Mouse (Mus musculus): ENCODE results near the gene Fip1l1. TPM values are rescaled to one million over a fixed set of nuclear protein-coding genes. Genes with fewer than 3 reads are reported as not detected.

Gene Fip1l1
- polyA plus RNA-seq (2015; fragmentation: Nextera tagmentation; extraction: Ambion mirVana), result 90.4 and 95.6 TPM in 2 replicates

DNA sequence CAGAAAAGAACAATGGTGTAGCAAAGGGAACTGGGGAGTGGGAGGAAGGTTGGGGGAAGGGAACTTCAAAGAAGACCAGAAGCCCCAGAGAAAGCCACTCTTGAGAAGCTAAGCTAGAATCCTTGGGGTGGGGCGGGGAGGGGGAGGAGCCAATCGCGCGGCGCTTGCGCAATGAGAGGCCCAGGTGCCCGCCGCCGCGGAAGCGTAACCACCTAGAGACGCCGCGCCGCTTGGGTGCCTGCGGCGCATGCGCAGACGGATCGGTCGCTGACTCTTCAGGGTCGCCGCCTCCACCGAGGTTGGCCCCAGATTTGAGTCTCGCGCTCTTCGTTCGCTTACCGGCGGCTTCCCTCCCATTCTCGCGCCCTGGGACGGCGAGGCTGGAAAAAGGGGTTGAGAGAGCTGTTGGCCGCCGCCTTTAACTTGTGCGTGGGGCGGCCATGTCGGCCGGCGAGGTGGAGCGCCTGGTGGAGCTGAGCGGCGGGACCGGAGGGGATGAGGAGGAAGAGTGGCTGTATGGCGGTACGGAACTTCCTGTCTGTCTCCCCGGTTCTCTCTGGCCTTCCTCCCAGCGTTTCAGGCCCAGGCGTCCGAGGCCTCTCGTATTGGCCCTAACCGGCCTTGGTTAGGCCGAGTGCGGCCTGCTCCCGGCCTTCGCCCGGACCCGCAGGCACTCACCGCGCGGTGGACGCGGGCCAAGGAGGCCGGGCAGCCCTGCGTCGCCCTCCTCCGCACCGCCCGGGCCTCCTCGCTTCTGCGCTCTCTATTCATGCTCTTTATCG, at the start of gene Fip1l1:
Gene Fip1l1 (plus strand): TSS at position 210 of the 782 bp plus-strand sequence.
- Histone ChIP-seq H3K4me1 (peaks cover 36% of the 10 kb centered on the region), H3K4me2 (replicated peaks) (peak within 1 kb of the TSS; percentile 60), H3K9me3 (no peaks in the 10 kb centered on the region), H3K4me3 (peak within 1 kb of the TSS; percentile 86), H3K9ac (replicated peaks) (peak within 1 kb of the TSS; percentile 93), H3K27ac (replicated peaks) (peak within 1 kb of the TSS; percentile 90), H3K36me3 (0 out of 2 replicates have a peak, but pooled peaks cover 3% of the 10 kb centered on the region), H3K27me3 (no peaks in the 10 kb centered on the region)
- 0% methylated on average over 72 of the region's 73 CpGs for WGBS
- ATAC-seq (replicated peaks), result peak; percentile 92

- WGBS, result 90% methylated on average over 3 of the region's 3 CpGs
- Histone ChIP-seq H3K4me1 (no peaks in the 10 kb centered on the region), H3K27me3 (no peaks in the 10 kb centered on the region), H3K9ac (replicated peaks) (no peak overlapping the region), H3K27ac (replicated peaks) (no peak overlapping the region), H3K9me3 (no peaks in the 10 kb centered on the region), H3K4me3 (no peak overlapping the region), H3K36me3 (no peaks in the 10 kb centered on the region), H3K4me2 (replicated peaks) (no peak overlapping the region)
- no peak for ATAC-seq (replicated peaks)
Measured at GRCm38 (mm10) chr5:74492705-74493104, 42.5 kb upstream of the Fip1l1 start.

- H3K36me3 ChIP-seq, result no peaks in the 10 kb centered on the region
- H3K4me2 ChIP-seq (replicated peaks), result no peak overlapping the region
- H3K9ac ChIP-seq (replicated peaks), result no peak overlapping the region
- ATAC-seq (replicated peaks), result no peak
- no peaks in the 10 kb centered on the region for H3K27me3 ChIP-seq
- H3K27ac ChIP-seq (replicated peaks), result peak overlapping the region; percentile 66
- H3K9me3 ChIP-seq, result no peaks in the 10 kb centered on the region
- peaks cover 5% of the 10 kb centered on the region for H3K4me1 ChIP-seq
- no peak overlapping the region for H3K4me3 ChIP-seq
Measured at GRCm38 (mm10) chr5:74511686-74512085, 23.6 kb upstream of the Fip1l1 start.

DNA sequence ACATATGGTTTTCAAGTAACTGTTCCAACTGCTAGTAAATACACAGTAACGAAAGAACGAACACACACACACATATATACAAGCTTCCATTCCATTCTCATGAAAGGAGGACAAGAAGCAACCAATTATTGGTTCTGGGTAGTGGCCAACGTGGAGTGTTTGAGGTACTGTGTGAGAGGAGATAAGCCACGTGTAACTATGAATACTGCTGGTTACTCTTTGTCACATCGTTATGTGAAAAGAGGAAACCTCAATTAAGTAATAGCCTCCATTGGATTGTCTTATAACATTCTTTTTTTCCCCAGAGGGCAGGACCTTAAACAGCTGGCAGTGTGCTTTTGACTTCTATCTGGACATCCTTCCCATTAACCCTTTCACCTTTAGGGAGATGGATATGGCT, 8.2 kb upstream of the Fip1l1 start:
- no peak overlapping the region for H3K9ac ChIP-seq (replicated peaks)
- H3K4me3 ChIP-seq, result no peak overlapping the region
- H3K4me1 ChIP-seq, result peaks cover 29% of the 10 kb centered on the region
- no peaks in the 10 kb centered on the region for H3K36me3 ChIP-seq
- no peaks in the 10 kb centered on the region for H3K27me3 ChIP-seq
- WGBS, result 78% methylated on average over 5 of the region's 5 CpGs
- H3K9me3 ChIP-seq, result no peaks in the 10 kb centered on the region
- H3K27ac ChIP-seq (replicated peaks), result no peak overlapping the region
- no peak overlapping the region for H3K4me2 ChIP-seq (replicated peaks)
- no peak for ATAC-seq (replicated peaks)

DNA sequence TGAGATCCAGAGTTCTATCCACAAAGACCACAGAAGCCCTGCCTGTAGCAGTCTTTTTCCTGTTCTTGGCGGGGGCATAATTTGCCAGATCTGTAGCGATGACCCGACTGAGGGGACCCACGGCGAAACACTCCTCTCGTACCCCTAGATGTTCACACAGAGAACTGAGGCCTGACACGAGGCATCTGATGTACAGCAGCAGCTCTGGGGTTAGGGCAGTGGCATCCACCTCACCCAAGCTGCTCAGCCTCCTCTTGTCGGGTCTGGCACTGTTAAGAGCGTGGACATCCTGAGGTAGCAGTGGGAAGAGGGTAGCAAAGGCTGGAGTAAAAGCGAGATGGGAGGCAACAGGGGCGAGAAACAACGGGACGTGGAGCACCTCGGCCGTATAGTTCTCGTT, 4.5 kb upstream of the Fip1l1 start:
- Histone ChIP-seq H3K4me1 (peaks cover 31% of the 10 kb centered on the region), H3K4me2 (replicated peaks) (peak overlapping the region; percentile 92), H3K4me3 (peak overlapping the region; percentile 99), H3K36me3 (no peaks in the 10 kb centered on the region), H3K27ac (replicated peaks) (no peak overlapping the region), H3K9me3 (no peaks in the 10 kb centered on the region), H3K27me3 (no peaks in the 10 kb centered on the region), H3K9ac (replicated peaks) (peak overlapping the region; percentile 58)
- no peak for ATAC-seq (replicated peaks)
- WGBS, result 25% methylated on average over 16 of the region's 16 CpGs

DNA sequence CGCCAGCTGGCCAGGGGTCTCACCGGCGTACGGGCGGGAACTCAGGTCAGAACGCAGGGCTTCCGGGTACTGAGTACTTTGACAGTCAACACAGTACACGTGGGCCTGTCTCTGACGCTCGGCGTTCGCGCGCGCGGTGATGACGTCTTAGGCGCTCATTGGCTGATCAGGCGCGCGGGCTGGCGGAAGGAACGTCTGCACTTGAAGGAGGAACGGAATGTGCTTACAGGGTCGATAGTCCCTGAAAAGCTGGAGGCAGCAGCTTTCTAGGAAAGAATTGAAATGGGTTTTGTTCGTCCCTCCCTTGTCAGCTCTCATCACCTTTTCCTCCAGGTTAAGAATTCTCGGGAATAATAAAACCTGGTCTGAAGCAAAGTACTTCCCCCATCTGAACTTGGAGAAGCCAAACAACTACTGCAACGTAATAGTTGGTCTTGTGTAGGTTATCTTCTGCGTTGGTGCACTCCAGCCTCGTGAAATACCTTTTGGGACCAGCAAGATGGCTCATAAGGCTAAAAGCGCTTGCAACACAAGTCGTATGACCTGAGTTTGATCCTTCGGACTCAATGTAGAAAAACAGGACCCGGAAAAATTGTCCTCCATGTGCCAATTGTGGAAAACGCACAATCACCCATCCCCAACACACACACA, 3.5 kb upstream of the Fip1l1 start, which contains the start of gene Scfd2:
Gene Scfd2 (minus strand): TSS at position 130 of the 651 bp plus-strand sequence.
- 6% methylated on average over 35 of the region's 35 CpGs for WGBS
- Histone ChIP-seq H3K9me3 (no peaks in the 10 kb centered on the region), H3K27ac (replicated peaks) (peak within 1 kb of the TSS; percentile 65)

GRCm38 (mm10) chr5:74536180-74536947, 1.1 kb downstream of the Fip1l1 start:
- no peaks in the 10 kb centered on the region for H3K27me3 ChIP-seq
- H3K27ac ChIP-seq (replicated peaks), result peak overlapping the region; percentile 90
- peak overlapping the region; percentile 60 for H3K4me2 ChIP-seq (replicated peaks)
- peak overlapping the region; percentile 93 for H3K9ac ChIP-seq (replicated peaks)
- peaks cover 26% of the 10 kb centered on the region for H3K4me1 ChIP-seq
- H3K4me3 ChIP-seq, result peak overlapping the region; percentile 86
- no peaks in the 10 kb centered on the region for H3K9me3 ChIP-seq
- ATAC-seq (replicated peaks), result no peak
- 46% methylated on average over 12 of the region's 12 CpGs for WGBS
- H3K36me3 ChIP-seq, result peaks cover 8% of the 10 kb centered on the region

More for the DNA sequence above, 3.5 kb upstream of the Fip1l1 start, which contains the start of gene Scfd2:
- H3K9ac ChIP-seq (replicated peaks), result peak within 1 kb of the TSS; percentile 58
- peaks cover 39% of the 10 kb centered on the region for H3K4me1 ChIP-seq
- no peaks in the 10 kb centered on the region for H3K36me3 ChIP-seq
- H3K4me3 ChIP-seq, result peak within 1 kb of the TSS; percentile 99
- peak within 1 kb of the TSS; percentile 92 for H3K4me2 ChIP-seq (replicated peaks)
- H3K27me3 ChIP-seq, result no peaks in the 10 kb centered on the region
- peak; percentile 87 for ATAC-seq (replicated peaks)

- H3K4me1 ChIP-seq, result no peaks in the 10 kb centered on the region; the same call in 1 of the 2 replicates
- 94% methylated on average over 4 of the region's 4 CpGs for WGBS
- ATAC-seq (replicated peaks), result no peak
- peaks cover 65% of the 10 kb centered on the region for H3K36me3 ChIP-seq
- H3K4me3 ChIP-seq, result no peak overlapping the region
- H3K27me3 ChIP-seq, result no peaks in the 10 kb centered on the region
- no peaks in the 10 kb centered on the region for H3K9me3 ChIP-seq
- no peak overlapping the region for H3K4me2 ChIP-seq (replicated peaks)
- H3K27ac ChIP-seq (replicated peaks), result no peak overlapping the region
- no peak overlapping the region for H3K9ac ChIP-seq (replicated peaks)
Measured at GRCm38 (mm10) chr5:74545606-74546005, 10.4 kb downstream of the Fip1l1 start.

DNA sequence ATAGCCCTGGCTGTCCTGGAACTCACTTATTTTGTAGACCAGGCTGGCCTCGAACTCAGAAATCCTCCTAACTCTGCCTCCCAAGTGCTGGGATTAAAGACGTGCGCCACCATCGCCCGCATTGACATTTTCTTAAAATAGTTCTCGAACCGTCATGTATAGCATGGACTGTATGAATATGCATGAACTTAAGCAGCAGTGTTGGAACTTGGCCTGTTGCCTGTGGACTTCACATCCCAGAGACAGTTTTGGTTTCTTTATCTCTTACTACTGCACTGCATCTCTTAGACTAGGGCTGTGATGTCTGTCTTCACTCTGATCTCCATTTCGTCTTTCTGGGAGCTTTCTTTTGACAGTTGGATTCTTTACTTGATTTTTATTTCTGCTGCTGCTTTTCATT, 14.3 kb downstream of the Fip1l1 start:
- Histone ChIP-seq H3K27me3 (no peaks in the 10 kb centered on the region), H3K4me3 (no peak overlapping the region), H3K36me3 (peaks cover 45% of the 10 kb centered on the region), H3K9me3 (no peaks in the 10 kb centered on the region), H3K4me1 (no peaks in the 10 kb centered on the region), H3K9ac (replicated peaks) (no peak overlapping the region), H3K4me2 (replicated peaks) (no peak overlapping the region), H3K27ac (replicated peaks) (no peak overlapping the region)
- 64% methylated on average over 8 of the region's 8 CpGs for WGBS
- ATAC-seq (replicated peaks), result no peak

- Histone ChIP-seq H3K27me3 (no peaks in the 10 kb centered on the region), H3K27ac (replicated peaks) (no peak overlapping the region), H3K4me2 (replicated peaks) (no peak overlapping the region), H3K4me3 (no peak overlapping the region), H3K9ac (replicated peaks) (no peak overlapping the region), H3K36me3 (peaks cover 62% of the 10 kb centered on the region), H3K9me3 (no peaks in the 10 kb centered on the region), H3K4me1 (no peaks in the 10 kb centered on the region)
- 100% methylated on average over 1 of the region's 1 CpGs for WGBS
- ATAC-seq (replicated peaks), result no peak
Measured at GRCm38 (mm10) chr5:74561151-74561550, 25.9 kb downstream of the Fip1l1 start.

- Histone ChIP-seq H3K9me3 (no peaks in the 10 kb centered on the region), H3K9ac (replicated peaks) (no peak overlapping the region), H3K36me3 (peaks cover 34% of the 10 kb centered on the region), H3K4me2 (replicated peaks) (no peak overlapping the region), H3K4me3 (no peak overlapping the region), H3K27me3 (no peaks in the 10 kb centered on the region), H3K27ac (replicated peaks) (no peak overlapping the region), H3K4me1 (no peaks in the 10 kb centered on the region)
- ATAC-seq (replicated peaks), result no peak
- WGBS, result 90% methylated on average over 6 of the region's 6 CpGs
Measured at GRCm38 (mm10) chr5:74571767-74572166, 36.5 kb downstream of the Fip1l1 start.

DNA sequence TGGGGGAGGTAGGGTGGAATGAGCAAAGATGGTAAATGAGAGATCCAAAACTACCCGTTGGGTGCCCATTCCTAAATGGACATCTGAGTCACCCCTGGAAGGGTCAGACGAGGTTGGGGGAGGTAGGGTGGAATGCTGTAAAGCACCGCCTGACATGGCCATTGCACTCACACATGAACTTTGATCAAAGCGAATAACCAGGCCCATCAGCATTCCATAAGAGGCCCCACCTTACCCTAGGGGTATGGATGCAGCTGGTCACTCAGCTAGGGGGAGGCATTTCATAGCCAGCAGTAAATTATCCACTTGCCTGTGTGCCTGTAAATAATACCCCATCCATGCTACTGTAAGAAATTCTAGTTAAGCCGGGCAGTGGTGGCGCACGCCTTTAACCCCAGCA, 53.9 kb downstream of the Fip1l1 start:
- no peak overlapping the region for H3K4me3 ChIP-seq
- no peaks in the 10 kb centered on the region for H3K9me3 ChIP-seq
- no peaks in the 10 kb centered on the region for H3K4me1 ChIP-seq
- no peak for ATAC-seq (replicated peaks)
- WGBS, result 96% methylated on average over 7 of the region's 7 CpGs
- no peak overlapping the region for H3K27ac ChIP-seq (replicated peaks)
- H3K4me2 ChIP-seq (replicated peaks), result no peak overlapping the region
- no peaks in the 10 kb centered on the region for H3K27me3 ChIP-seq
- no peak overlapping the region for H3K9ac ChIP-seq (replicated peaks)
- peaks cover 39% of the 10 kb centered on the region for H3K36me3 ChIP-seq
